In the genomic region with DNA sequence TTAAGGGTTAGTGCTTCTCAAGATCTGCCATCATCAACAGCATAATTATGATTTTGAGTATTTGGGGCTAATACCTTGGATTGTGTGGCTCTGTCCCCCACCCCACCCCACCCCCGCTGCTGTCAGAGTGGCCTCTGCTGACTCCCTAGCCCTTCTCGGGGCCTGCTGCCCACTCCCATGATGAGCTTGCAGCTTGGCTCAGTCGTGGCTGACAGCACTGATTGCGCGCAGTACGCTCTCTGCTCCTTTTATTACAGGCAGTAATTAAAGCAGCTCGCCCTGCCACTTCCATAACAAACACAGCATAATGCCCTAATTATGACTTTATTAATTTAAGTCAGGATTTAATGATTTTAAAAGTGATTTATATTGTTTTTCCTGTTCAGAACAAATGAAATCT, we compare ENCODE assay signal across 21 mouse cellular contexts.
A peak's percentile ranks its signal among the peaks of the same experiment; 100 is the strongest.
DNase-seq lines count a peak whose midpoint lies in the region; ATAC-seq lines count a peak whose summit lies in the region.
"Had no signal": no experiment of that assay in that cellular context is flagged by ENCODE, and none has a peak within 500 bp of the region (broad histone marks: within the 10 kb centered on the region; RNA-seq: fewer than 3 reads in every experiment).

No protein-coding gene starts in this region.

- 54% methylated on average over 7 of the region's 7 CpGs for WGBS in neural tube, embryonic 13.5 days
- WGBS in neural tube, embryonic 14.5 days = 48% methylated on average over 7 of the region's 7 CpGs

- H3K4me3 ChIP-seq in neural tube, embryonic 13.5 days = no peak overlapping the region
- H3K4me3 ChIP-seq in neural tube, embryonic 14.5 days (ENCODE audit: low read depth, low read length) = no peak overlapping the region
- H3K4me3 ChIP-seq: embryonic facial prominence, embryonic 13.5 days; embryonic facial prominence, embryonic 15.5 days; erythroblast, embryonic 14.5 days; forebrain, embryonic 10.5 days; forebrain, embryonic 12.5 days had no signal

- H3K9me3 ChIP-seq in neural tube, embryonic 13.5 days = no peaks in the 10 kb centered on the region
- no peaks in the 10 kb centered on the region for H3K9me3 ChIP-seq in neural tube, embryonic 14.5 days (ENCODE audit: control insufficient read depth, low read length)
- H3K9me3 ChIP-seq: embryonic facial prominence, embryonic 13.5 days; embryonic facial prominence, embryonic 15.5 days; forebrain, embryonic 12.5 days had no signal

- DNase-seq in neural tube, embryonic 10.5 days (ENCODE audit: extremely low spot score, low spot score) = no peak
- no peak for DNase-seq in adrenal gland, adult 2 months
- DNase-seq: adrenal gland, adult 8-10 months; adrenal gland, postnatal 14 days; adrenal gland, postnatal 36 days; cerebellum, adult 11 months; cerebellum, adult 18-20 months; cerebellum, adult 8-10 months; cerebellum, adult 9-11 months; cerebellum, postnatal 14 days; cerebellum, postnatal 36 days had no signal

- ATAC-seq in neural tube, embryonic 13.5 days (ENCODE audit: low read depth) = 0 out of 2 replicates have a peak, but pooled peaks have one; percentile 53
- peak; percentile 66; the same call in 1 of the 2 replicates for ATAC-seq in neural tube, embryonic 14.5 days (ENCODE audit: low read depth)
- no peak for ATAC-seq in megakaryocyte progenitor cell, adult 5-6 weeks (replicated peaks; ENCODE audit: poor library complexity)
- ATAC-seq: forebrain, embryonic 14.5 days; forebrain, embryonic 16.5 days had no signal

- H3K4me1 ChIP-seq in neural tube, embryonic 13.5 days (replicated peaks) = no peaks in the 10 kb centered on the region
- no peaks in the 10 kb centered on the region for H3K4me1 ChIP-seq in neural tube, embryonic 14.5 days (ENCODE audit: control insufficient read depth, insufficient read depth, low read length)
- H3K4me1 ChIP-seq: embryonic facial prominence, embryonic 13.5 days; embryonic facial prominence, embryonic 15.5 days; forebrain, embryonic 10.5 days; forebrain, embryonic 12.5 days had no signal

- no peak overlapping the region for H3K9ac ChIP-seq in neural tube, embryonic 13.5 days
- no peak overlapping the region for H3K9ac ChIP-seq in neural tube, embryonic 14.5 days (replicated peaks; ENCODE audit: low read depth, low read length)
- H3K9ac ChIP-seq: embryonic facial prominence, embryonic 13.5 days; embryonic facial prominence, embryonic 15.5 days; forebrain, embryonic 12.5 days had no signal

- H3K36me3 ChIP-seq in neural tube, embryonic 13.5 days = peaks cover 53% of the 10 kb centered on the region
- H3K36me3 ChIP-seq in neural tube, embryonic 14.5 days (ENCODE audit: control insufficient read depth, insufficient read depth, low read length) = peaks cover 6% of the 10 kb centered on the region

- H3K27me3 ChIP-seq in neural tube, embryonic 13.5 days = no peaks in the 10 kb centered on the region
- no peaks in the 10 kb centered on the region for H3K27me3 ChIP-seq in neural tube, embryonic 14.5 days (ENCODE audit: control insufficient read depth, insufficient read depth, low read length)
- H3K27me3 ChIP-seq: embryonic facial prominence, embryonic 13.5 days; embryonic facial prominence, embryonic 15.5 days; forebrain, embryonic 12.5 days had no signal

- H3K4me2 ChIP-seq in neural tube, embryonic 13.5 days = no peak overlapping the region
- no peak overlapping the region for H3K4me2 ChIP-seq in neural tube, embryonic 14.5 days (ENCODE audit: low read depth, low read length)
- H3K4me2 ChIP-seq: embryonic facial prominence, embryonic 13.5 days; embryonic facial prominence, embryonic 15.5 days; forebrain, embryonic 12.5 days had no signal

- H3K27ac ChIP-seq in neural tube, embryonic 13.5 days (replicated peaks) = no peak overlapping the region
- no peak overlapping the region for H3K27ac ChIP-seq in neural tube, embryonic 14.5 days (ENCODE audit: low read depth, low read length)
- H3K27ac ChIP-seq: embryonic facial prominence, embryonic 13.5 days; embryonic facial prominence, embryonic 15.5 days; forebrain, embryonic 10.5 days; forebrain, embryonic 12.5 days had no signal
